Mouse (Mus musculus) erythroid progenitor cell, adult 5-6 weeks (primary cell): ENCODE results near the gene Fars2. TPM values are rescaled to one million over a fixed set of nuclear protein-coding genes. Genes with fewer than 3 reads are reported as not detected.
"Not testable (repeated sequence)": the region's sequence is repeated elsewhere in the genome, so short reads cannot be mapped to it uniquely, and the experiment has no call there.

ENCODE experiments used
- ATAC-seq: replicated peaks from 2 replicates; pipeline ENCODE4 v1.8.0; 2016; ENCODE audit warnings: moderate number of reproducible peaks, mild to moderate bottlenecking, moderate TSS enrichment, inconsistent platforms; ENCODE audit not compliant: poor library complexity, low FRiP score, severe bottlenecking
- total RNA-seq, 2 experiments: library from RNA; stranded (forward) in 1 of 2; stranded (reverse) in 1 of 2; fragments of 150-400 nt in 1 of 2; fragments of 186-747, 209-891 nt in 1 of 2; gene quantifications; 2 replicates each; pipeline versions ENCODE4 v1.2.3 to v1.2.4; 2015 to 2017; ENCODE audit warnings: low replicate concordance in 2 of 2

Fars2 gene
- total RNA-seq, 2 experiments from 2014 or later: 23.5 to 35.8 TPM

DNA sequence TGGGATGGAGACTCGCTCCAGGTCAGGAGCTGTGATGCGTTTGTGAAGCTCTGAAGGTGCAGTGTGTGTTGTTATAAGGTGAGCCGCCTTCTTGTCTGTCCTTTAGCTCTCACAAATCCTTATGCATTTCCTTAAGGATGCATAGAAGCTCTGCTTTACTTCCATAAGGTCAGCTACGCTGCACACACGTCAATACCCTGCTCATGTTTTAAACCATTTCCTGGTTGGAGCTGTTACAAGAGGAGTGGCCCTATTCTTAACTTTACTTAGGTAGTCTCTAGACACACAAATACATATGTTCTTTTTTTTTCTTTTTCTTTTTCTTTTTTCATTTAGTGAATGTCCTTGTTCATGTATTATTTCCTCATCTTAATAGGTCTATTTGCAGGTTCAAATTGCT is 22.5 kb downstream of the Fars2 start:
- ATAC-seq: no peak

DNA sequence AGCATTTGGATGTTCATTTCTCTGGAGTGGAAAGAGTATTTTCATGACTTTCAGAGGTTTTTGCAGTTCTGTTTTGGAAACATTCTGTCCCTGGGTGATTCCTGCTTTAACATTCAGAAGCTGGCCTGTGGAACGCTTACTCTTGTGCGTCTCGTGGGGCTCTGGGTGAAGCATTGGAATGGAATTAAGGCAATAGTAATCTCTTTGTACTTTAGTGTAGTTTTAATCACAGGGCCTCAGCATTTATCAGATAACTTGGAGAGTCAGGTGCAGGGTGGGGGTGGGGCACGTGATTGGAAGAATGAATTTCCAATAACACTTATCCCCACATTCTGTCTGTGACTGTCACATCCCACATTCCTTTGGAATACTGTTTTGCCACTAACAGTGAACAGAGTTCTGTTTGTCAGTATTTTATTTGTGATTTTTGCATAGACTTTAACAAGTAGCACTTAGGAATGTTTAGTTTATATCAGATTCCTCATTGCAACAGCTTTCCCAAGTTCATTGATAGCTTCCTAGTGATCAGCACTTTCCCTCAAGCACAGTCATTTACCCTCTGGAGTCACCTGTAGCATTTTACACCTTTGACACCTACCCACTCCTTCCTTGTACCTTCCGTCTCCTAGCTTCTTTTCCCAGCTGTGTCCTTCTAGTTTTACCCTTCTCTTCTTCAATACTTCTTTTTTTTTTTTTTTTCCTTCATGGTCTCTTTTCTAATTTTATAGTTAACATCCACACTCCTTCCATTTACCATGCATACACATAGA is 23.2 kb downstream of the Fars2 start:
- ATAC-seq: no peak

DNA sequence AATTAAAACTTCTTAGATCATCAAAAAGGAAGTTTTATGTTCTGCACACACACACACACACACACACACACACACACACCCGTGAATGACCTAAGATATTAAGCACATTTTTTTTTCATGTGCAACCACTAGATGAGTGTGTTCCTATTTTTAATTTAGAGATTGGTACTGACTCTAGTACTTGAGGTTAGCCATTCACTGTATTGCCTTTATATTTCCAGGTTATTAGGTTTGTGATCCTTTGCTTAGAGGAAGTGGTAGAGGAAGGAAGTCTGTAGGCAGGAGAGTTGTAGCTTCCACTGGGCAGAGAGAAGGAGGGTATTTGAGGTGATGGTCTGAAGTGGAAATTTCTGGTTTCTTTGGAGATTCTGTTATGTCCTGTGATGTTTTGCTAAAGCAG is 28.4 kb downstream of the Fars2 start:
- no peak for ATAC-seq

DNA sequence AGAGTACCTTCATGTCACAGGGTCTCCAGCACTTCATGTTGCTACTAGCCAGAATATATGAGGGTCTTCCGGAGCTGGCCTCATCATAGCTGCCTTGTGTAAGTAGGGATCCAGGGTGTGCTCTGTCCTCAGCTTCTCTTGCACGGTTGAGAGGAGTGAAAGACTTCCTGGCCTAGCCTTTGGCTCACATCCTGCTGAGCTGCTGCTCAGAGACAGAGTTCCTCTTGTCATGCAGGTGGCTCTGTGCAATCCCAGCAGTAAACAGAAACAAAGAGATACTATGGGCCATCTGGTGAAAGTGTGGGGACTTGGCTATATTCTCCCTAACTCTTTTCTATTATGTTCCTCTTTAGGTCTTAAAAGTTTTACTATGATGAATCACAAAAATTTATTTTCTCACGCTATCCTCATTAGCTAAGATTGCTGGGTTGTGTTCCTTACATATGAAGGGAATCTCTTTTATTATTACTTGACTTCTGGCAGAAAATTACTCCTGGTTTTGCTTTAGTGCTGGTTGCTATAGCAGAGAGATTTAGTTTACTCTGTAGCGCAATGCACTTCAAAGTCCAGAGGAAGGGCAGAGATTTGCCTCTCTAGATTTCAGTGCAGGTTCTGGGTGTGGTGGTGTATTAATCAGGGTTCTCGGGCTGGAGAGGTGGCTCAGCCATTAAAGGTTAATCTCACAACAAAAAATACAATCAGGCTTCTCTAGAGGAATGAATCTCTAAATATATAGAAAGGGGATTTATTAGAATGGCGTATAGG is 32.1 kb downstream of the Fars2 start:
- ATAC-seq: no peak

DNA sequence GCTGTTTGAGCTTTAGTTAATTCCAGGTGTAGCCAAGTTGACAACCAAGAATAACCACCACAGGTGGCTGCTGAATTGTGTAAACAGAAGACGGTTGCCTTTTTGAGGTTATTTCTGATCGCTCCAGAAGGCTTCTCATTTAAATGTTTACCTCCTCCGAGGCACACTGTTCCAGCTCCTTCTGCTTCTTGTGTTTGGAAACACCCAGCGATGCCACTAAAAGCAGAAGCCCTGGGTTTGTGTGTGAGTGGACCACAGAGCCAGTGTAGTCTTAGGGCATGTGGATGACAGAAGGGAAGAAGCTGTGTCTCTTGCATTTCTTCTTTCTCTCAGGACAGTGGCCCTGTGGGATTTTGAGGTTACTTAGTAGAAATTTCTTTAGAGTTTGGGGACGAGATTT is 33.1 kb downstream of the Fars2 start:
- ATAC-seq: no peak

DNA sequence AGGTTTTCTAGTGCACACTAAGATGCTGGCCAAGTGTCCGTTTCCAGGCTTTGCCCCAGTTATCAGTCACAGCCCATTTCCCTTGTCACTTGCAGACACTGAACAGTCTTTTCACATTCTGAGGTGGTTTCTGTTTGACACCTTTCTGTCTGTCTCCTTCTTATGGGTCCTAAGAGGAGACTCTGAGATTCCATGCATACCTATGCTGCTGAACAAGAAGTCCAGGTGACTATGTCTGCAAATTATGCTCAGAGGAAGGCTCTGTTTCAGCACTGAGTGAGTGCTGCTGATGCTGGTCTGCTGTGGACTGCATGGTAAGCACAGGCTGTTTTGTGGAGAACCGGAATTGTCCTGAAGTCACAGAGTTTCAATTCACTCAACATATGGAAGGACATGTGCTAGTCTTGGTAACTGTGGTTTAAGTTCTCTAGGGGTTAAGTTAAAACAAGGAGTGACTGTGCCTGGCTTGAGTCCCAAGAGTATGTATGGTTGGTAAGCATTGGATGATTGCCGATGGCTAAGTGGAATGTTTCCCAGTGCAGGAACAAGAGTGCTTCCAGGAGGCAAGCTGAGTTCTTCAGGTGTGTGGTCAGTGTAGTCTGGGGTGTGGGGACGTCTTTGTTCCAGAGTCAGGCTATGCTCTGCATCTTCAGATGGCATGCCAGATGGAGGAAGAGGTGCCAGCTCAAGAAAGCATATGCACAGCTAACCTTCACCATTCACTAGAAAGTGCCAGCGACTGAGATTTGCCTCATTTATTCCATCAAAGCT is 35.7 kb downstream of the Fars2 start:
- ATAC-seq: no peak

DNA sequence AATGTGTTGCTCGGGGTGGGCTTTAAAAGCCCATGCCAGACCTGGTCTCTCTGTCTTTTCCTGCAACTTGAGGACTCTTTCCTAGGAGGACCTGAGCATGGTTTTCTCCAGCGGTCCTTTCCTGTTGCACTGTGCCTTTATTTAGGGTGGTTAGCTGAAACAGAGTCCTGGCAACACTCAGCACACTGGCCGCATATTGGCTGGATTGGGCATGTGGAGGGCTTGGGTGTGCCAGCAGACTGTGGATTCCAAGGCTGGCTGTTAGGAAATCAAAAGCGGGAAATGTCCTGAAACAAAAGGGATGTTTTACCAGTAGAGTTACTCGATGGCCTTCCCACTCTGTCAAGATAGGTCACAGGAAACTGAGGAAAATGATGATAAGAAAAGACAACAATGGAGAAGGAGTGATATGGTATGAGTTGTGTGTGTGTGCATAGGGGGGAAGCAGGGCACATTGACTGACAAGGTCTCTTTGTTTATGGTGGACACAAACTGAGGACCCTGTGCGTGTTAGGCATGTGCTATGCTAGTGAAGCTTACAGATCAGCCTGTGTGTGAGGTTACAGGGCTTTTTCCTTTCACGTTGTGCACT is 39.2 kb downstream of the Fars2 start:
- ATAC-seq: no peak

DNA sequence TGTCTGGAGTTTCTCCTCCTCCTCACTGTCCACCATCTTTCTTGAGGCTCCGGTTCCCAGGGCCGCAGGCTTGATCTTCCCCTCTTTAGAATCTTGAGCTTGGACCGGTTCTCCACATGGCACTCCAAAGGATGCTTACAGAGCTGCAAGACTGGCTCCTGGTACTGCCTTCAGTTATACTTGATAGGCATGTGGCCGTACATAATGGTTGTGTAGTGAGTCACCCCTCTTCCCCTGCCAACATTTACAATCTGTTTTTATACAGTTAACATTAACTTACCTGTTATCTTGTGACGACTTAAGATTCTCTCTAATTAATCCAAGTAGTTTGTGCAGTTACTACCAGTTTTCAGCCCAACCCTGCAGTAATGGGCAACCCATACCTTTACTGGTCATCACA is 46.2 kb downstream of the Fars2 start:
- no peak for ATAC-seq

DNA sequence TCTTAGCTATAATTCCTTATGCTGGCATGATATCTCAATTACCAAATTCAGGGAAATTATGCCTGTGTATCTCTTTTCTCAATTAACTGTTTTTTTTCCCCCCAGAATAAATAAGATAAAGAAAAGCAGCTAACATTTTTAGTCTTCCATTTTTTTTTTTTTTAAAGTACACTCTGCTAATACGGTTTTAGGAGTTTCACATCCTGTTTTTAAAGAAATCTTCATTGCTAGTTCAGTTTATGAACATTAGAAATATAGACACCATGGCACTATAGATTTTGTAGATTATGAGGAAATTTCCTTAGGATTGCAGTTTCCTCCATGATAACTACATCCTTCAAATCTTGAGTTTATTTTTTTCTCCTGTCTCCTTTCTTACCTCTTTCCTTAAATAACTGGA is 46.7 kb downstream of the Fars2 start:
- ATAC-seq: no peak

DNA sequence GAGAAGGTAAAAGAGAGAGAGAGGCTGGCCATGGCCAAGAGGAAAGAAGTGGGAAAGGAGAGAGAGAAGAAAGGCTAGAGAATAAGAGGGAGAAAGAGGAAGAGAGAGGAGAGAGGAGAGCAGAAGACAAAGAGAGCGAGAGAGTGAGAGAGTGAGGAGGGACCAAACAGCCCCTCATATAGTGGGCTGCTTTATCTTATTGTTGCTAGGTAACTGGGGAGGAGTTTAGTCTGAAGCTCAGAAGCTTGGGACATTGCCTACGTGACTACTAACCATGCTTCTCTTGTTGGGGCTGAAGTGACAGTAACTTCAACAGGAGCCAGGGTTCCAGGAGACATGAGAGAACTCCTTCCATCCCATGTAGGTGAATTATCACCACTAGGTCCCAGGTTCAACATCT is 55.8 kb downstream of the Fars2 start:
- ATAC-seq: not testable (repeated sequence)

DNA sequence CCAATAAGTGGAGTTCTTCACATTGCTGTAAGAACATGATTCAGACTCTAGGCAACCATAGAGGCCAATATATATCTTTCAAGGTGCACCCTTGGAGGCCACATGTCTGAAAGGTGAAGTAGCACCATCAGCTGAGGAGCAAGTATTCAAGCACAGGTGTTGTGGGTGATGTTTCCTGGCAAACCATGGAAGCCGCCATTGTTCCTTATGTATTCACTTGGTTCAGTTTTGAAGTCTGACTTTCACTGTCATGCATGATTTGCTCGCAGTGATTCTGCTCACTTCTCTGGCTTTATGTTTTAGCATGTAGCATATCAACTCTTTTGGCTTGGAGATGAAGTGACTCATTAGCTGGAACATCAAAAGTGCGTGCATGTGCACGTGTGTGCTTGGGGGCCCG is 56.9 kb downstream of the Fars2 start:
- no peak for ATAC-seq

DNA sequence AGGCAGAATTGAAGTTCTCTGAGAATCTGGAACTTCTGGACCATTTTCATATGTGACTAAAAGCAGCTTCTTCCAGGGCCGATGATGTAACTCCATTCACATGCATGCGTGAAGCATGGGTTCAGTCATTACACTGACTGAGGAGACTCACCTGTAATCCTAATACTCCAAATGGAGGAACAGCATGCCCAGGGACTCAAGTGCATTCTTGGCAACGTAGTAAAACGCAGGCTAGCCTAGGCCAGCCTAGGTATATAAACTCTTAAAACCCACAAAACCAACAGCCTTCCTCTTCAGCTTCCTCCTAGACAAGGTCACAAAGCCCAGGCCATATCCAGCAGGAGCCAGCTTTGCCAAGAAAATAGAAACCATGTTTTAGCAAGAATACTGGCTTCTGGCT is 57.6 kb downstream of the Fars2 start:
- no peak for ATAC-seq

DNA sequence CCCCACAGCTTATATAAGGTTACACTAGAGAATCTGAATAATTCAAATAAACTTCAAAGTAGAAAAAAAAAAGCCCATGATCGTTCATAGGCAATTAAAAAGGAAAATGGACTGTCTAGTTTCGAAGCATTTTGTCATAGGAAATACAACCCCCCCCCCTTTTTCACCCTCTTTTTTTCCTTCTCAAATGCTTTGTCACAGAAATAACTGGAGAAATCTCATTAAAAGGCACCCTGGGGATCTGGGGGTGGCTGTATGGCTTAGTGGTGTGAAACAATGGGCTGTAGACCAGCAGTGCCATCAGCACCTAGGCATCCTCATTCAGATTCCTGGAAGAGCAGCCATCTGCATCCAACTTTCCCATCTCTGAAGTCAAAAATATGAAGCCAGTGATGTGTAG is 64.0 kb downstream of the Fars2 start:
- ATAC-seq: no peak

DNA sequence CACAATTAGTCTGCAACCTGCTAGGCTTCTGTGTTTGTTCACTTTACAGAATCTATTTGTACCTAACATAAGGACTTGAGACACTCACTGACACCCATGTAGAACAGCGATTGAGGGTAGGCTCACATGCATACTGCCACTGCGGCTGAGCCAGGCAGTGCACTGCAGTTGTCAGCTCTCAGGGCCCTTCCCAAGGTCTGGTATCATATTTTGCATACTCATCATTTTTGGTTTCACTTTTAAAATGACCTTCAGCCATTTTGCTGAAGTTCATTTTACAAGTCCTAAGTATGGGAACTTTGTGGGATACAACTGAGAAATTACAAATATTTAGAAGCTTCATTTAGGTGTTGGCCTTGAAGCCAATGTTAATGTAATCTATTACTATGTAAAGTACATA is 73.4 kb downstream of the Fars2 start:
- ATAC-seq: peak; percentile 99

DNA sequence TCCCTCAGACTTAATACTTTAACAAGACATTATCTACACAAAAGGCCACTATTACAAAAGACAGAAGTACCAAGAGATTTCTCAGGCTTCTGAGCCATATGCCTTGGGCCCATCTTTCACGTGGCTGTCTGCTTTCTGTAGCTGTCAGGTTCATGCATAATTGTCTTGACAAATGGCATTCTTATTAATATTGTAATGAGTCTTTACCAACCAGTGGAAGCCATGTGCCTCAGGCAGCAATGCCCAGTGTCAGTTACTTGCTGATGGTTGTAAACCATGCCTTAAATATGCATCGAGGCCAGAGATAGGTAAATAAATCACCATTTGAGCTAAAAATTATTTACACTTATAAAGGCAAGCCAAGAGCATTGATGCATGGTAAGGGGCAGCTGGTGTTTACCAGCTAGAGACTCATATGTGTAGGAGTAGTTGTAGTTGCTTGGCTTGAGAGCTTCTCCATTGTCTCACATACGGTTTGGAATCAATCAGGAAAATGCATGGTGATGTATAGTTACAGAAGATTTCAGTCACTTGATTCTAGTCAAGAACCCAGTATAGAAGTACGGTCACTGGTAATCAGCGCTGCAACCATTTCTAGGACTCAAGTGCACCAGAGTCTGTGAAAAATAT is 76.4 kb downstream of the Fars2 start:
- ATAC-seq: no peak

DNA sequence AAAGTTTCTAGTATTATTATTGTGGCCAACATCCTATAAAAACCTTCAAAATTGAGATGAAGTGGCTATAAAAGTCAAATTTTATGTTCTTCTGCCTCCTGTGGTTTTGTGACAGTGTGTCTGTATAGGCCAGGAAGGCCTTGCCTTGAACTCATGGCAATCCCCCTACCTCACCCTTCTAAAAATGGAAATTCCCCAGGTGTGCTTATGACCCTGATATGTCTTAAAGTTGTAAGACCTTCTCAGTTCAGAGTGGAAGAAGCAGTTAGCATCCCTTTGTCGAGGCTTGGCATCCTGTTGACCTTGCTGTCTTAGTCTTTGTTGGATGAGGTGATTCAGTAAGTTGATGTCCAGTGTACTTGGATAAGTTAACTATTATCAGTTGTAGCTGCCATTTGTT is 82.1 kb downstream of the Fars2 start:
- no peak for ATAC-seq

DNA sequence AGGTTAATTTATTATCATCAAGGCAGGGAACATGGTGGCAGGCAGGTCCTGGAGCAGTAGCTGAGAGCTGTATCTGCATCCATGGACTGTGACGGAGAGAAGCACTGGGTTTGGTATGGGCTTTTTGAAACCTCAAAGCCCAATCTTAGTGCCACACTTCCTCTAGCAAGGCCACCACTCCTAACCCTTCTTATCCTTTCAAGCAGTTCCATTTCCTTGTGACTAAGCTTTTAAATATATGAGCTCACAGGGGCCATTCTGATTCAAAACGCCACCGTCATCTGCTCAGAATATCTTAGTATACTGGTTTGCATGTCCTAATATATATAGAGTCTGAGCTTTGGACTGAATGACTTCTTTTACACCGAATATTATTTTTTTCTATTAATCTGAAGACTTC is 83.2 kb downstream of the Fars2 start:
- no peak for ATAC-seq

DNA sequence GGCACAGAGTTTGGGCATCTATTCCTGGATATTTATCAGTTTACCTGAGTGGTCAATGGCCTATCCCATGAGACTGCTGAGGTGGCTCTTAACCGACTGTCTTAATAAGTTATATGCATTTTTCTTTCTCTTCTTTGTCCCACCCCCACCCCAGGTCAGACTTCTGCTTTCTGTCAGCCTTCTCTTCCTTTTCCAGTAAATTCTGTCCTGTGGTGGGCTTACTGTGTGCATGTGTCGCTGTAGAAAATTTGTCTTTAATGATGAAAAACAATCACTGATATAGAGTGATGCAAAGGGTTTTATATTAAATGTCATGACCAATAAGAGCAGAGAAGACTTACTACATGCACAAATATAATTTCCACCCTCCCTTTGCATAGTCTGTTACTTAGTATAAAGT is 85.3 kb downstream of the Fars2 start:
- peak; percentile 12; the same call in 1 of the 2 replicates for ATAC-seq

DNA sequence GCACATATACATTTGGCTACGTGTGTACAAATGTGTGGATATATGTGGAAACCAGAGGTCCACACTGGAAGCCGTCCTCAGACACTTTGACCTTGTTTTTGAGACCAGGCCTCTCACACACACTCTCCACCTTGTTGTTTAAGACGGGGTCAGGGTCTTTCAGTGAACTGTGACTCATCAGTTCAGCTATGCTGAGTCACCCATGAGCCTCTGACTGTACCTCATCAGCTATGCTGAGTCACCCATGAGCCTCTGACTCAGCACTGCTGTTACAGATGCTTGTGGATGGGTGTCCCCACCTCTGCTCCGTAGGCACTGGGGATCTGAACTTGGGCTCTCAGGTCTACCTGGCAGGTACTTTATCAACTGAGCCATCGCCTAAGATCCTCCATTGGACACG is 85.8 kb downstream of the Fars2 start:
- peak; percentile 96 for ATAC-seq

DNA sequence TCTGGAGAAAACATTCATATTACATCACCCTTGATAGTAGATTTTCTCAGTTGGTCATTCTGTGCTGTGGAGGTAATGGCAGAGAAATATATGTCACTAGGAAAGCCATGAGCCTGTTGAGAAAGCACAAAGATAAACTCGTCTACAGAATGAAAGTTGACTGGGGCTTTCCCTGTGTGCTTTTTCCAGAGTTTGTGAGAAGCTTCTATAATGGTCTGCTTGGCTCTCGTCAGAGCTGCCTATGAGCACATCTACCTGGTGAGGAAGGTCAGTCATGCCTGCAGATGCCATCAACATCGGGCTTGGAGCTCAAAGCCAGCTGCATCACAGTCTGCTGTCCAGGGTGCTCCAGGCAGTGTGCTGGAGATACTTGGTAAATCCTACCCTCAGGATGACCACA is 87.1 kb downstream of the Fars2 start:
- ATAC-seq: no peak
